Mouse (Mus musculus) myocyte (in vitro differentiated cells): Measurements from ENCODE around the gene Ptpn13.

Experiments
- CEBPB ChIP-seq: IDR thresholded peaks from 2 replicates; pipeline ENCODE4 v1.6.1; 2011; ENCODE audit warnings: mild to moderate bottlenecking, moderate library complexity; ENCODE audit not compliant: poor library complexity, insufficient read depth, severe bottlenecking
- POLR2A ChIP-seq: IDR thresholded peaks from one replicate; pipeline ENCODE4 v1.6.1; 2011; ENCODE audit warnings: low read depth, mild to moderate bottlenecking, control low read depth, moderate library complexity; ENCODE audit not compliant: insufficient read length

GRCm38 (mm10) chr5:103518797-103519468, 93.9 kb downstream of the Ptpn13 start:
- no peak for TF ChIP-seq CEBPB
- TF ChIP-seq POLR2A, result no peak
